Mouse (Mus musculus): ENCODE measurements at regions not wholly inside any gene's neighbourhood (a gene's known extent, or its start where the extent isn't known, plus 50 kb on each side); places are given as distances from the start of the nearest gene placed in this dataset.

DNA sequence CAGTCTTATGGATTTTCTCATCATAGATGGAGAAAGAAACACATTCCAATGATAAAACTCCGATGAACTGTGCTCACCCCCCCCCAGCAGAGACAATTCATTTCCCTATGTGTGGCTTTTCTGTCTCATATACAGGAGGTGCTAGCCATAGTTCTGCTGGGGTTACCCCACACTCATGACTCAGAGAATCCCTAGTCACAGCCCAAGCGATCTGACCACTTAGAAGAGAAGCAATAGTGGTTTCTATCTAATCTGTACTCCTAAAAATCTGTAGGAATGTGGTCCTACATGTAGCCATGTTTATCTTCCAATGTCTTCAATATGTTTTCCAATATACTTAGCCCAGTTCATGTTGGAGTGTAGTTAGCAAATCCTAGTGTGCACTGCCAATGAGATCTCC is 163.3 kb downstream of the Olfr164 start:
- no peak for TF ChIP-seq CTCF (IDR thresholded peaks at IDR 0.05; ENCODE audit: low read depth, low read length)
- no peak for TF ChIP-seq POLR2AphosphoS5 (IDR thresholded peaks at IDR 0.05; ENCODE audit: insufficient replicate concordance, low read depth, low read length)
- no peak for TF ChIP-seq GATA1 (IDR thresholded peaks at IDR 0.05; ENCODE audit: borderline replicate concordance, low read length)
- no peak for TF ChIP-seq GATA2 (IDR thresholded peaks at IDR 0.05; ENCODE audit: borderline replicate concordance, low read depth, low read length)
